Mouse (Mus musculus) spleen, adult 2 months (tissue): ENCODE measurements around the gene Gm20388. TPM values are rescaled to one million over a fixed set of nuclear protein-coding genes. Genes with fewer than 3 reads are reported as not detected.

ENCODE experiments used
- DNase-seq, 2 experiments: peaks; one replicate each; pipeline versions ENCODE4 v3.0.0 to v3.0.0-alpha.2; 2012 to 2021; ENCODE audit warnings: low spot score in 2 of 2, low read depth in 1 of 2
- H3K27ac ChIP-seq: fragments of 200-500 bp; 2 replicates; pipeline ENCODE4 v1.5.1; 2012; ENCODE audit warnings: low read length, inconsistent platforms; ENCODE audit not compliant: insufficient read depth
- H3K27me3 ChIP-seq: fragments of 200-500 bp; 2 replicates; pipeline ENCODE4 v1.6.1; 2012; ENCODE audit warnings: mild to moderate bottlenecking, moderate library complexity, low read length, inconsistent platforms; ENCODE audit not compliant: control insufficient read depth, insufficient read depth
- H3K36me3 ChIP-seq: fragments of 200-500 bp; 2 replicates; pipeline ENCODE4 v1.6.1; 2012; ENCODE audit warnings: mild to moderate bottlenecking, low read length, inconsistent platforms; ENCODE audit not compliant: control insufficient read depth, insufficient read depth
- H3K4me1 ChIP-seq: fragments of 200-500 bp; 2 replicates; pipeline ENCODE4 v1.6.1; 2011; ENCODE audit warnings: inconsistent platforms; ENCODE audit not compliant: control insufficient read depth, insufficient read depth, insufficient read length
- H3K4me3 ChIP-seq: fragments of 200-500 bp; 2 replicates; pipeline ENCODE4 v1.5.1; 2011; ENCODE audit warnings: mild to moderate bottlenecking, inconsistent platforms; ENCODE audit not compliant: insufficient read depth, insufficient read length; ENCODE audit errors: extremely low read depth
- CTCF ChIP-seq: fragments of 200-500 bp; IDR thresholded peaks from 2 replicates; pipeline ENCODE4 v1.5.1; 2011; ENCODE audit warnings: mild to moderate bottlenecking, inconsistent platforms; ENCODE audit not compliant: insufficient read depth, insufficient read length, insufficient replicate concordance; ENCODE audit errors: extremely low read depth
- POLR2A ChIP-seq: fragments of 200-500 bp; IDR thresholded peaks from 2 replicates; pipeline ENCODE4 v1.6.1; 2011; ENCODE audit warnings: low read depth, low read length, inconsistent platforms
- WGBS: fragments of 180-500 bp; shearing (Covaris S2); methylation state at CpG from one replicate; pipeline ENCODE4 v1.1.7; 2018; 5-methylcytosine and 5-hydroxymethylcytosine counted together
- polyA plus RNA-seq: library from polyadenylated mRNA; depleted of rRNA; stranded (reverse); fragments of >200 nt; gene quantifications from 2 replicates; pipeline ENCODE4 v1.2.3, GENCODE M21; 2012

Gm20388 gene
- polyA plus RNA-seq, 1 experiment: 26.1 TPM

- WGBS: 86% methylated on average over 8 of the region's 8 CpGs
- H3K4me3 ChIP-seq: no peak overlapping the region
- TF ChIP-seq CTCF: no peak
- no peak for DNase-seq
- H3K36me3 ChIP-seq: no peaks in the 10 kb centered on the region
- no peaks in the 10 kb centered on the region for H3K27me3 ChIP-seq
- no peak overlapping the region for H3K27ac ChIP-seq
- H3K4me1 ChIP-seq: no peaks in the 10 kb centered on the region; the same call in 1 of the 2 replicates
These were observed 1991.0 kb downstream of the Gm20388 start for GRCm38 (mm10) chr8:121901498-121902236.

- H3K36me3 ChIP-seq: no peaks in the 10 kb centered on the region
- WGBS: 85% methylated on average over 6 of the region's 6 CpGs
- no peak overlapping the region for H3K27ac ChIP-seq
- H3K4me1 ChIP-seq: peaks cover 4% of the 10 kb centered on the region; the same call in 1 of the 2 replicates
- H3K4me3 ChIP-seq: no peak overlapping the region
- no peak for TF ChIP-seq CTCF
- no peak for TF ChIP-seq POLR2A
- no peak for DNase-seq
- no peaks in the 10 kb centered on the region for H3K27me3 ChIP-seq
These were observed 1993.3 kb downstream of the Gm20388 start for GRCm38 (mm10) chr8:121903977-121904376.

- Histone ChIP-seq H3K27me3 (no peaks in the 10 kb centered on the region), H3K36me3 (no peaks in the 10 kb centered on the region), H3K4me3 (no peak overlapping the region), H3K27ac (no peak overlapping the region), H3K4me1 (peaks cover 4% of the 10 kb centered on the region; the same call in 1 of the 2 replicates)
- TF ChIP-seq POLR2A (no peak), CTCF (no peak)
- WGBS: 89% methylated on average over 9 of the region's 9 CpGs
- no peak for DNase-seq
These were observed 1994.4 kb downstream of the Gm20388 start for GRCm38 (mm10) chr8:121904999-121905398.

GRCm38 (mm10) chr8:121905420-121905819 is 1994.8 kb downstream of the Gm20388 start:
- no peaks in the 10 kb centered on the region for H3K27me3 ChIP-seq
- WGBS: 60% methylated on average over 1 of the region's 1 CpGs
- DNase-seq: no peak
- no peak overlapping the region for H3K4me3 ChIP-seq
- H3K27ac ChIP-seq: no peak overlapping the region
- H3K4me1 ChIP-seq: peaks cover 4% of the 10 kb centered on the region; the same call in 1 of the 2 replicates
- no peak for TF ChIP-seq POLR2A
- TF ChIP-seq CTCF: no peak
- no peaks in the 10 kb centered on the region for H3K36me3 ChIP-seq

- H3K27me3 ChIP-seq: no peaks in the 10 kb centered on the region
- no peak overlapping the region for H3K4me3 ChIP-seq
- DNase-seq: no peak
- no peak for TF ChIP-seq CTCF
- TF ChIP-seq POLR2A: no peak
- no peaks in the 10 kb centered on the region for H3K36me3 ChIP-seq
- H3K27ac ChIP-seq: no peak overlapping the region
- 34% methylated on average over 5 of the region's 5 CpGs for WGBS
- H3K4me1 ChIP-seq: peaks cover 4% of the 10 kb centered on the region; the same call in 1 of the 2 replicates
These were observed 1995.2 kb downstream of the Gm20388 start for GRCm38 (mm10) chr8:121905864-121906263.

GRCm38 (mm10) chr8:121906542-121907512 is 1996.2 kb downstream of the Gm20388 start:
- Histone ChIP-seq H3K4me1 (peaks cover 4% of the 10 kb centered on the region; the same call in 1 of the 2 replicates), H3K36me3 (no peaks in the 10 kb centered on the region), H3K27me3 (no peaks in the 10 kb centered on the region), H3K4me3 (peak overlapping the region; percentile 85), H3K27ac (0 out of 2 replicates have a peak overlapping the region, but pooled peaks have one; percentile 10)
- TF ChIP-seq POLR2A (no peak), CTCF (no peak)
- peak; percentile 12 to 27 for DNase-seq
- WGBS: under 1% methylated on average over 69 of the region's 72 CpGs
